Mouse (Mus musculus): ENCODE data around the gene Lsp1. TPM values are rescaled to one million over a fixed set of nuclear protein-coding genes. Genes with fewer than 3 reads are reported as not detected.

Gene Lsp1
- polyA plus RNA-seq, 1 experiment from 2014 or later: 49.3 TPM

DNA sequence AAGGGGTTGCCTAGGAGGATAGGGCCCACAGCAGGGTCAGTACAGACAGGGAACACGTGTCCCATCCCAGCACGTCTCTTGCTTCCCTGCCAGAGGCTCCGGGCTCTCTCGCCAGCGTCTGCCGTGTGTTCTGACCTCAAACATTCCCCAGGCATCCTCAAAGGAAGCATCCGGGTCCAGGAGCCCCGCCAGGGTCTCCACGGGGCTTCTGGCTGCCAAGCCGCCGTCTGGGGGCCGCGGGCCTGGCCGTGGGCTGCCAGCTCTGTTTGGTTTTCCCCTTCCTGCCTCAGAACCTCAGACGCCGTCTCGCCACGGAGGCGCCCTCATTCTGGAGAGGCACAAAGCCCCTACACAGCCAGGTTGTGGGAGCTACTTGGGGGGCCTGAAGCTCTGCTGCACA lies 27.0 kb upstream of the Lsp1 start:
- Histone ChIP-seq H3K4me1 (peaks cover 66% of the 10 kb centered on the region), H3K9ac (no peak overlapping the region), H3K27me3 (no peaks in the 10 kb centered on the region), H3K4me2 (replicated peaks) (no peak overlapping the region), H3K4me3 (replicated peaks) (no peak overlapping the region), H3K36me3 (no peaks in the 10 kb centered on the region), H3K27ac (replicated peaks) (peak overlapping the region; percentile 79), H3K9me3 (replicated peaks) (no peaks in the 10 kb centered on the region)
- WGBS: 20% methylated on average over 19 of the region's 19 CpGs
- peak; percentile 13; the same call in 1 of the 2 replicates for ATAC-seq (ENCODE audit: insufficient number of reproducible peaks, low FRiP score, low TSS enrichment, low read depth)

DNA sequence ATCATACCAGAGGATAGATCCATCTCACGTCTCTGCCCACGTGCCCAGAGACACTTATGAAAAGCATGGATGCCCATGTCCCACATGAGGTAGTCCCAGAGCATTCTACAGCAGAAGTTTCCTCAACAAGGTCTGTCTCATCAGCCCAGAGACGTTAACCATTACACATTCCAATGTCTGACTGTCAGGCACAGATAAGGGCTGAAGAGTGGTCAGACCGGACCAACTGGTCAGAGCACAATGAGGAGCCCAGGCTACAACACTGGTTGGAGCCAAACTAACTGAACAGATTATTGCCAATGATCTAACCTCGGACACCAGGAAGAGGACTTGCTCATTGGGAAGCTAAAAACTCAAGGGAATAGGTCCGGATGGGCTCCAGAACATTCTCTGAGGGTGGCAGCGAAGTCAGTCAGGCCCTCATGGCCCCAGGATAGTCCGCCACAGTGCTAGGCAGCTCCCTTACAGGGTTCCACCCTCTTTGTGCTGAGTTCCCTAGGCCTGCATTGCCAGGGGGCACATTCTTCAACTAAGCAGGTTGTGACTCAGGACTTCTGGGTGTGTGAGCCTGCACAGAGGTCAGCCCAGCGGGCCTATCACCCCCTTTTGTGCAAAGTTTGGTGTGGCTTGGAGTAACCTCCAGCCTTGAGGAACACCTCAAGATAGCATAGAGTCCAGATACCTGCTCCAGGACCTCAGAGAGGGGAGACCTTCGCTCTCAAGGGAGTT lies 26.3 kb upstream of the Lsp1 start, which contains the start of gene Syt8:
TSS of gene Syt8 (plus strand) at position 714 of the 729 bp plus-strand sequence.
- no peaks in the 10 kb centered on the region for H3K9me3 ChIP-seq (replicated peaks)
- H3K4me3 ChIP-seq (replicated peaks): no peak within 1 kb of the TSS
- 73% methylated on average over 10 of the region's 10 CpGs for WGBS
- peaks cover 65% of the 10 kb centered on the region for H3K4me1 ChIP-seq
- no peak within 1 kb of the TSS for H3K9ac ChIP-seq
- H3K36me3 ChIP-seq: no peaks in the 10 kb centered on the region
- H3K27ac ChIP-seq (replicated peaks): peak within 1 kb of the TSS; percentile 79
- no peak for ATAC-seq (ENCODE audit: insufficient number of reproducible peaks, low FRiP score, low TSS enrichment, low read depth)
- H3K4me2 ChIP-seq (replicated peaks): no peak within 1 kb of the TSS
- H3K27me3 ChIP-seq: no peaks in the 10 kb centered on the region

DNA sequence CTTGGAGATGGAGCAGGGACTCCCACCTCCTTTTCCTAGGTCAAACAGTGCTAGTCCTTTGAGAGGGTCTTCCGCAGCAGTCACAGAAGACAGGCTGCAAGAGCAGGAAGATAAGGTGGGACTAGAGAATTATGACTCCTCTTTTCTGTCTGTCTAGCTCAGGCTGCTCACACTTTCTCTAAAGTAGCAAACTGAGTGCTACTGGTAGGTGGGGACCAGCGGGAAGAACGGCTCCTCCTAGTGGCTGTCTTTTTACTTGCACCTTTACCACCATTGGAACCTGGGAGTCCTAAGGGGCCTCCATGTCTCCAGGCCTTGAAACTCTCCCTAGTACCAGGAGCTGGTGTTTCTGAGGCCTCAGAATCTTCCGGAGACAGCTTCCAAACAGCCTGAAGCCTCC lies 25.1 kb upstream of the Lsp1 start:
- H3K27ac ChIP-seq (replicated peaks): peak overlapping the region; percentile 79
- no peak for ATAC-seq (ENCODE audit: insufficient number of reproducible peaks, low FRiP score, low TSS enrichment, low read depth)
- 31% methylated on average over 4 of the region's 4 CpGs for WGBS

DNA sequence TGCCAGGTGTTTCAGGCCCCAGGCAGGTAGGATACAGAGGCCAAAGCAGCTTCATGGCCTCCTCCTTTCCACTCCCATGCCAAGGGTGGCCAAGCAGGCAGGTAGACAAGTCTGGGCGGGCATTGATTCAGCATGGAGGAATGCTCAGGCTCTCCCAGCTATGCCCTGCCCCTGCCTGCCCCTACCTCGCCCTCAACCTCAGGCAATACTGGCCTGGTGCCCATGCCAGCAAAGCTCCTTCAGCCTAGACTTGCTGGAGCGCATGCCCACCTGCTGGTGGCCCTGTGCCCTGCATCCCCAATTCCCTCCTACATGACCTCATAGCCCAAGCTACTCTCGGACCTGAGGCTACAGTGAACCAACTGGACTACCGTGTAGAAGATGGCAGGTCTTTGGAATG lies 23.3 kb upstream of the Lsp1 start:
- Histone ChIP-seq H3K9me3 (replicated peaks) (no peaks in the 10 kb centered on the region), H3K27ac (replicated peaks) (peak overlapping the region; percentile 81), H3K4me1 (peaks cover 66% of the 10 kb centered on the region), H3K4me2 (replicated peaks) (no peak overlapping the region), H3K27me3 (no peaks in the 10 kb centered on the region), H3K36me3 (no peaks in the 10 kb centered on the region), H3K4me3 (replicated peaks) (no peak overlapping the region), H3K9ac (no peak overlapping the region)
- peak; percentile 8; the same call in 1 of the 2 replicates for ATAC-seq (ENCODE audit: insufficient number of reproducible peaks, low FRiP score, low TSS enrichment, low read depth)
- 66% methylated on average over 5 of the region's 5 CpGs for WGBS

More for the DNA sequence above, 25.1 kb upstream of the Lsp1 start:
- no peaks in the 10 kb centered on the region for H3K9me3 ChIP-seq (replicated peaks)
- H3K36me3 ChIP-seq: no peaks in the 10 kb centered on the region
- H3K27me3 ChIP-seq: no peaks in the 10 kb centered on the region
- H3K4me2 ChIP-seq (replicated peaks): no peak overlapping the region
- H3K4me3 ChIP-seq (replicated peaks): no peak overlapping the region
- H3K9ac ChIP-seq: no peak overlapping the region
- H3K4me1 ChIP-seq: peaks cover 61% of the 10 kb centered on the region

DNA sequence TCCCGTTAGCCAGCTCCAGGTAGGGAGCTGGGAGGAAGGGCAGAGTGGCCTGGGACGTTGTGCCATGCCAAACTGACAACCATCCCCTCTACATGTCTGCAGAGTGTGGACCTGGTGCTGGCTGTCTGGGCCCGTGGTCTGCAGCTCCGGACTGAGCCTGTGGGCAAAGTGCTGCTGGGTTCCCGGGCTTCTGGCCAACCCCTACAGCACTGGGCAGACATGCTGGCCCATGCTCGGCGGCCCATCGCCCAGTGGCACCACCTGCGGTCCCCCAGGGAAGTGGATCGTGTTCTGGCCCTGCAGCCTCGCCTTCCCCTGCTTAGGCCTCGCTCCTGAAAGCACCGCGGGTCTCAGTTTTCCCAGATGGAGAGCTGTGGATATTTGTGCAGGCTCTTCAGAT lies 20.6 kb upstream of the Lsp1 start:
- Histone ChIP-seq H3K9me3 (replicated peaks) (no peaks in the 10 kb centered on the region), H3K9ac (no peak overlapping the region), H3K4me2 (replicated peaks) (no peak overlapping the region), H3K27me3 (no peaks in the 10 kb centered on the region), H3K27ac (replicated peaks) (peak overlapping the region; percentile 88), H3K36me3 (no peaks in the 10 kb centered on the region), H3K4me3 (replicated peaks) (no peak overlapping the region), H3K4me1 (peaks cover 51% of the 10 kb centered on the region)
- ATAC-seq (ENCODE audit: insufficient number of reproducible peaks, low FRiP score, low TSS enrichment, low read depth): no peak
- WGBS: 77% methylated on average over 14 of the region's 14 CpGs

DNA sequence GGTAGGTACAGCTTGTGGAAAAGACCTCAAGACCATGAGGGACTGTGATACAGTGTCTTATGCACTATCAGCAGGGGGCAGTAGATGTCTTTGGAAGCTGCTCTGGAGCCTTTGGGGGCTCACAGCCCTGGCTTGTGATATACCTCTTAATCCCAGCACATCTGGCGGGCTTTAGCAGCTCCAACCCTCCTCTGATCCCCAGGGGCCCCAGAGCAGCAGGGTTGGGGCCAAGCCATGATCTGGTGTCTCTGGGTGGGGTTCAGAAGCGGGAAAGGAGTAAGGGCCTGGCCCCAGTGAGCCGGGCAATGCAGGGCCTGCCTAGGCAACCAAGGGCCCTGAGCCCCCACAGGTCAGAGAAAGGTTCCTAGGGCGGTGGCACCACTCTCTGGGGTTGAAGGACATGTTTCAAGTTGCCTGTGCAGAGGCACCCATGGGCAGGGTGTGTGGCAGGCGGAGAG lies 19.9 kb upstream of the Lsp1 start:
- WGBS: 25% methylated on average over 5 of the region's 5 CpGs
- H3K27me3 ChIP-seq: no peaks in the 10 kb centered on the region
- H3K36me3 ChIP-seq: no peaks in the 10 kb centered on the region
- H3K9ac ChIP-seq: no peak overlapping the region
- H3K9me3 ChIP-seq (replicated peaks): no peaks in the 10 kb centered on the region
- H3K27ac ChIP-seq (replicated peaks): peak overlapping the region; percentile 88
- no peak overlapping the region for H3K4me3 ChIP-seq (replicated peaks)
- H3K4me1 ChIP-seq: peaks cover 46% of the 10 kb centered on the region
- no peak overlapping the region; the same call in 1 of the 2 replicates for H3K4me2 ChIP-seq (replicated peaks)
- ATAC-seq (ENCODE audit: insufficient number of reproducible peaks, low FRiP score, low TSS enrichment, low read depth): peak; percentile 88

DNA sequence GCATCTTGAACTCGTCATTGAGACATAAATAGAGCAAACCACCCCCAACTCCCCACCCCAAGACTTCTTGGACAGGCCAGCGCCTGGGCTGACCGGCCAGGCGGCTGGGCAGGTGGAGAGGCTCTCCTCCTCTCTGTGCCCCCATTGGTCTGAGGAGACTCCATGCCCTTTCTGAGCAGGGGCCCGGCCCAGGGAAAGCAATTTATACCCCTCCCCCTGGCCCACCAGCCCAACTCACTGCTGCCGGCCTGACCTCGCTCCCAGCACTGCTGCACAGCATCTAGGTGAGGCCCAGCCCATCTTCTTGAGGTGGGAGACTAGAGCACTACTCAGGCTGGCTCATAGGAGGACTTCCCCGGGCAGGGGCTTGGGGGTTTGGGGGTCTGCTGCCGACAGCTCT lies 19.0 kb upstream of the Lsp1 start, which contains the start of gene Tnni2:
TSS of gene Tnni2 (plus strand) at position 224 of the 400 bp plus-strand sequence.
- no peaks in the 10 kb centered on the region for H3K9me3 ChIP-seq (replicated peaks)
- H3K27me3 ChIP-seq: no peaks in the 10 kb centered on the region
- H3K4me1 ChIP-seq: peaks cover 45% of the 10 kb centered on the region
- no peak within 1 kb of the TSS for H3K4me3 ChIP-seq (replicated peaks)
- H3K4me2 ChIP-seq (replicated peaks): no peak within 1 kb of the TSS; the same call in 1 of the 2 replicates
- H3K9ac ChIP-seq: no peak within 1 kb of the TSS
- 71% methylated on average over 9 of the region's 9 CpGs for WGBS
- H3K36me3 ChIP-seq: no peaks in the 10 kb centered on the region
- ATAC-seq (ENCODE audit: insufficient number of reproducible peaks, low FRiP score, low TSS enrichment, low read depth): no peak
- H3K27ac ChIP-seq (replicated peaks): peak within 1 kb of the TSS; percentile 88

DNA sequence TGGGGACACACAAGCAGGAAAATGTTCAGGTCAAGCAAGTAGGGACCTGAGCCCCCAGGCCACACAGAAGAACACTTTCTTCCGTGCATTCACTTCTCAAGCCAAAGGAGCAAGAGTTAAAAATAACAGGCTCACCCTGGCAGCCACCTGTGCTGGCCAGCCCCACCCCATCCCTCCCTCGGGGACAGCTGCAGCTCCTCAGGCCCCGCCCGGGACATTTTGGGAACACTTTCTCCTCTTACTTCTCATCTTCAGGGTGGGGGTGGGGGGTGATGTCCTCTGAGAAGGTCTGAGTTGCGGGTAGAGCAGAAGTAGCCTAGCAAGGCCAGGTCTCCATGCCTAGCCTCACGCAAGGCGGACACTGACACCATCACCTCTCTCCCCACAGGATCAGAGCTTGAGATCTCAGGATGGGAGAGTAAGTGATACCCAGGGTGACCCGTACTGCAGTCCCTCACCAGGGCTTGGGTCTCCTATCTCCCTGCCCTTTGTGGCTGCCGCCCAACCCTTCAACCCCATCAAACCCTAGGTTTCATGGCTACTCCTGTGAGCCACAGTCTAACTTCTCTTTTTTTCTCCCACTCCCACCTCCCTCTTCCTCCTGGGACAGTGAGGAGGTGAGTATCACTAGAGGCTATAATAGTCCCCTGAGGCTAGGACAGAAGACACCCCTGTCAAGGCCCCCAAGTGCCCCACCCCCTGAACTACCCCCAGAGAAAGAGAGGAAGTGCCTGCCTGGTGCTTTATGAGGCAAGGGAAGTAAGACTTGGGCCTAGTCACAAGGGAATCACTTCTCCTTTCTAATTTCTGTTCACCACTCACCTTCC lies 18.3 kb upstream of the Lsp1 start:
- Histone ChIP-seq H3K4me3 (replicated peaks) (no peak overlapping the region), H3K36me3 (no peaks in the 10 kb centered on the region), H3K9ac (no peak overlapping the region), H3K27me3 (no peaks in the 10 kb centered on the region), H3K4me2 (replicated peaks) (no peak overlapping the region), H3K9me3 (replicated peaks) (no peaks in the 10 kb centered on the region), H3K27ac (replicated peaks) (peak overlapping the region; percentile 88), H3K4me1 (peaks cover 38% of the 10 kb centered on the region)
- 58% methylated on average over 9 of the region's 9 CpGs for WGBS
- no peak for ATAC-seq (ENCODE audit: insufficient number of reproducible peaks, low FRiP score, low TSS enrichment, low read depth)

DNA sequence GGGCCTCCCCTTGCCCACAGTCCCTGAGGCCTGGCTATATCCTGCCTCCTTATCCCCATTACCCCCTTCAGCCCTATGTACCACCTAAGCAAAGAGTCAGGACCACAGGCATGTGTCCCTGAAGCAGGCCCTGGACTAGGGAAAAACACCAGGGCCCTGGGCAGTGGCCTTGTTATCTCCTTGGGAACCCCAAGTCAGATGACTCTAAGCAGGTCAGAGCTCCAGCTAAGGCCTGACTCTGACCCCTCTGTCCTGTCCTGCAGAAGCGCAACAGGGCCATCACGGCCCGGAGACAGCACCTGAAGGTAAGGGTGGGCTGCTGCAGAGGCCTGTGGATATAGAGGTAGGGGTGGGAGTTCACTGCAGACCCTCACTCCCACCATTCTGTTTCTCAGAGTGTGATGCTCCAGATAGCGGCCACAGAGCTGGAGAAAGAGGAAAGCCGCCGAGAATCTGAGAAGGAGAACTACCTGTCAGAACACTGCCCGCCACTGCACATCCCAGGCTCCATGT lies 17.6 kb upstream of the Lsp1 start:
- Histone ChIP-seq H3K27ac (replicated peaks) (peak overlapping the region; percentile 68), H3K9ac (no peak overlapping the region), H3K36me3 (no peaks in the 10 kb centered on the region), H3K4me1 (peaks cover 33% of the 10 kb centered on the region), H3K4me3 (replicated peaks) (no peak overlapping the region), H3K9me3 (replicated peaks) (no peaks in the 10 kb centered on the region), H3K4me2 (replicated peaks) (no peak overlapping the region), H3K27me3 (no peaks in the 10 kb centered on the region)
- no peak for ATAC-seq (ENCODE audit: insufficient number of reproducible peaks, low FRiP score, low TSS enrichment, low read depth)
- 92% methylated on average over 7 of the region's 7 CpGs for WGBS

DNA sequence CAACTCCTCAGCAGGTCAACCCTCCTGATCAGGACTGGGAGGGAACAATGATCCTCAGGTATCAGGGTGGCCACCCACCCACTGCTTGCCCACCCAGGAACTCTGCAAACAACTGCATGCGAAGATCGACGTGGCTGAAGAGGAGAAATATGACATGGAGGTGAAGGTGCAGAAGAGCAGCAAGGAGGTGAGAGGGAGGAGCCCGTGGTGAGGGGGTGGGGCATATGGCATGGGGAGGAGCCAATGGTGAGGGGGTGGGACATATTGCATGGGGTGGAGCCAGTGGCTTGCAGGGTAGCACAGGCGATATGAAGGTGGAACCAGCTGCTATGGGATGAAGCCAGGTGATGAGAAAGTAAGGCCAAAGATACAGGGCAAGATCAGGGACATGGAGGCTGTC lies 17.1 kb upstream of the Lsp1 start:
- no peak overlapping the region for H3K4me2 ChIP-seq (replicated peaks)
- no peak overlapping the region for H3K27ac ChIP-seq (replicated peaks)
- no peaks in the 10 kb centered on the region for H3K36me3 ChIP-seq
- no peaks in the 10 kb centered on the region for H3K27me3 ChIP-seq
- no peaks in the 10 kb centered on the region for H3K9me3 ChIP-seq (replicated peaks)
- H3K9ac ChIP-seq: no peak overlapping the region
- peaks cover 33% of the 10 kb centered on the region for H3K4me1 ChIP-seq
- no peak overlapping the region for H3K4me3 ChIP-seq (replicated peaks)
- WGBS: 83% methylated on average over 5 of the region's 5 CpGs
- ATAC-seq (ENCODE audit: insufficient number of reproducible peaks, low FRiP score, low TSS enrichment, low read depth): no peak

DNA sequence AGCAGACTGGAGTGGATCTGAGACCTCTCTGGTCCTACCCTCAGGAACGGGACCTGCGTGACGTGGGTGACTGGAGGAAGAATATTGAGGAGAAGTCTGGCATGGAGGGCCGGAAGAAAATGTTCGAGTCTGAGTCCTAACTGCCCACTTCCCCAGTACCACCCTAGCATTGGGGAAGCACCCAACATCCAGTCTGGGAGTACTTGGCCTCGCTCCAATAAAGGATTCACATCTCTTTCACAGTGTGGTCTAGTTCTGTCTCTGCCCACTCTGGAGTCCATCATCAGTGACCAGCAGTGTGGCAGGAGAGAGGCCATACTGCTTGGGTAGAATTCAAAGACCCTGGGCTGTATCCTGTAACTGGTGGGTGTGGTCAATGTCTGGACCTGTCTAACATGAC lies 16.4 kb upstream of the Lsp1 start:
- no peak overlapping the region for H3K27ac ChIP-seq (replicated peaks)
- no peak overlapping the region for H3K9ac ChIP-seq
- WGBS: 93% methylated on average over 6 of the region's 6 CpGs
- no peaks in the 10 kb centered on the region for H3K9me3 ChIP-seq (replicated peaks)
- no peak overlapping the region for H3K4me3 ChIP-seq (replicated peaks)
- no peak overlapping the region for H3K4me2 ChIP-seq (replicated peaks)
- no peaks in the 10 kb centered on the region for H3K36me3 ChIP-seq
- H3K4me1 ChIP-seq: peaks cover 33% of the 10 kb centered on the region
- no peaks in the 10 kb centered on the region for H3K27me3 ChIP-seq
- no peak for ATAC-seq (ENCODE audit: insufficient number of reproducible peaks, low FRiP score, low TSS enrichment, low read depth)
